Mouse (Mus musculus) spleen, adult 12 weeks (tissue): ENCODE results near the gene Pdhb.
"Not testable (repeated sequence)": the region's sequence is repeated elsewhere in the genome, so short reads cannot be mapped to it uniquely, and the experiment has no call there.

ENCODE experiments used
- DNase-seq: peaks from one replicate; pipeline ENCODE4 v3.0.0; 2022; ENCODE audit warnings: low spot score

Pdhb gene

DNA sequence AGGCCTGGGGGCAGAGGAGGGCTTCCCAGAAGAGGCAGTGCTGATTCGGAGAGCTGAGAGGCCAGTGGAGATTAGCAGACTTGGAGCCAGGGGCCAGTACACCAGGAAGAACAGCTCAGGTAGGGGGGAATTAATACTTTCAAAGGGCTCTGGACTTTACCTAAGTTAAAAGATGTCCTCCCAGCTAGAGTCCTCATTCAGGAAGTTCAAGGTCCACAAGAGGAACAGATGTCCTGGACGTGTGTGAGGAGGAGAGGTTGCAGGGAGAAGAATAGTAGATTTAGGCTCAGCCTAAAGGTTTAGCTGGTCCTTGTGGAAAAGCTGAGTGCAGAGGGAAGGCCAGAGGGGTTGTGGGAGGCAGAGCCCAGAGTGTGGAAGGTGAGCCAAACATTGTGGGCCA lies 38.6 kb downstream of the Pdhb start:
- no peak for DNase-seq

DNA sequence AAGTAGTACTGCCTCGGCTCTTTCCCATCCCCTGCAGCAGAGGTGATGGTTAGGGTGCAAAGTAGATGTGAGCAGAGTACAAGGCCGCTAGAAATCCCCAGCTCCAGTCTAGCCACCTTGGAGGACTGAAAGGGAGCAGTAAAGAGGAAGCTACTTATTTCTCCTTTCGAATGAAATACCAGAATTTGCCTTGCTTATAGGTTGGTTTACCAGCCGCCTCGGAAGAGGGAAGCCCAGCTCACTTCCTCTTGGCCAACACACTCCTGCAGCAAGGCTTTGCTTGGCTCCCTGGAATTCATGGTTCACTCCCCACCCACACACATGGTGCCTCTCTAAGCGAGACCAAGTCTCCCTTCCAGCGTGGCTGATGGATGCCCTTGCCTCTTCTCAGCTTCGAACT lies 40.0 kb downstream of the Pdhb start:
- DNase-seq, result no peak

DNA sequence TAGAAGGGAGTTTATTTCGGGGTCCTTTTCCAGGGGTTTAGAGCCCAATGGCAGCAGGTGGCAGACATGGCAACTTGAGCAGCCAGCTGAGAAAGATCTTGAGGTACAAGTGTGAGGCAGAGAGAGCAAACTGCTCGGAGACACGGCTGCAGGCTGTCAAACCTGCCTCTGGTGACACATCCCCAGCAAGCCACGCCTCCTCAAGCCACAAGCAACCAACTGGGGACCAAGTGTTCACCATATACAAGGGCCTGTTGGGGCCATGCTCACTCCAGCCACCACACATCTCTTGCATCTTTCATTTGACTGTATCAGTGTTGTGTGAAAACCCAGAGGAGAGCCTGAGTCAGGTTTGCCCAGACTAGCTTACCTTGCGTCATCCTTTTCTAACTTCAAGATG lies 44.9 kb downstream of the Pdhb start:
- no peak for DNase-seq

DNA sequence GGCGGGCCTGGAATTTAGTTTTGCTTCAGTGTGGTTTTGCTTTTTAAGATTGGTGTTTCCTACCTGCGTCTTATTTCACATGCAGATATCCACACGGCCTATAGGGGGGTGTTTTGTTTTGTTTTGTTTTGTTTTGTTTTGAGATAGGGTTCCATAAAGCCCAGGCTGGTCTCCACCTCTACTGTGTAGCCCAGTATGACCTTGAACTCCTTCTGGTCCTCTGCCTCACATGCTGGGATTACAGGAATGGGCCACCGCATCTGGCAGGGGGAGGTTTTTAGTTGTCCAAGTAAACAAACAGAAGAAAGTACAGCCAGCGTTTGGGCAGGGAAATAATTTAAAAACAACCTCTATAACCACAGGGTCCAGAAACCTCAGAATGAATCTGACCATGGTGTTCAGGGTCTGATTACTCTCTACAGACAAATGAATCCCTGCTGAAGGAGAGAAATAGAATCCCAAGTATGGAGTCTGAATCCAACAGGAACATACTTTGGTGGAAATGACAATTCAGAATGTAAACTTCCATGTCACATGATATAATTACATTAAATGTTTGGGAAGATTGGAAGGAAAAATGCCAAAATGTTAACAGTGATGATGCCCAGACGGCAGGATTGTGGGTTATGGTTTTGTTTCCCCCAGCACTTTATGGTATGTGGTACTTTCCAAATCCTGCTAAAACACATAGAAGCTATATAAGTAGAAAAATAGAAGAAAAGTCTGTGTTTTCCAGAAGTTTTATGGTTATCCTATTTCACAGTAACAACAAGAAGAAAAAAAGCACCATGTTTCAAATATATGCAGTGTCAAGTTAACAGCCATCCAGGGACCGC lies 48.6 kb downstream of the Pdhb start:
- DNase-seq, result no peak

DNA sequence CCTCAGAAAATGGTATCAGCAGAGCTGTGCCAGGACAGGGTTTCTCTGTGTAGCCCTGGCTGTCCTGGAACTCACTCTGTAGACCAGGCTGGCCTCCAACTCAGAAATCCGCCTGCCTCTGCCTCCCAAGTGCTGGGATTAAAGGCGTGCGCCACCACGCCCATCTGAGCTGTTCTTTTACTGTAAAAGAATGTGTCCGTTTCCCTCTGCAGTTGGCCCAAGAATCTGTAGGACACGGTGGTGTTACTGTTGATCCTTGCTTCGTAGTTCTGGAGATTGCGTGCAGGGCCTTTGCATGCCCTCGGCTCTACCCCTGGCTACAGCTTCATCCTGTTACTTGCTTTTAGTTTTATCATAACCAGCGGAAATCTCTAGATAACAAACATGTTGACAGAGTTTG lies 49.2 kb downstream of the Pdhb start:
- DNase-seq, result not testable (repeated sequence)

DNA sequence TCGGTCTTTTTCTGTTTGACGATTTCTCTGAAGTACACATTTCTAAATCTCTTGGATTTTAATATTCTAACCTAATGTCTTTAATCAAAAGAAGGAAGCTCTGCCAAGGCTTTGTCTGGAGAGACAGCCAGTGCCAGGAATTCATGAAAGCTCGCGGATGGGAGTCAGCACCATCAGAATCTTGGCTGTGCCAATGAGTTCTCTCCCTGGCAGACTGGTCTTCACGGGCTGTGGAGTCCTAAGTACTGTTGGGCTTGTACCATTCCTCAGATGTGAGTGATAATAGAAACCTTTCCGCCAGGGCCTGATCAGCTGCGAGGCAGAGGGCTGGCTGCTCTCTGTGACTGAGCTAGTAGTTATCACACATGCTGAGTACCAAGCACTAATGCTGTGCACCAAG lies 49.7 kb downstream of the Pdhb start:
- DNase-seq, result no peak

DNA sequence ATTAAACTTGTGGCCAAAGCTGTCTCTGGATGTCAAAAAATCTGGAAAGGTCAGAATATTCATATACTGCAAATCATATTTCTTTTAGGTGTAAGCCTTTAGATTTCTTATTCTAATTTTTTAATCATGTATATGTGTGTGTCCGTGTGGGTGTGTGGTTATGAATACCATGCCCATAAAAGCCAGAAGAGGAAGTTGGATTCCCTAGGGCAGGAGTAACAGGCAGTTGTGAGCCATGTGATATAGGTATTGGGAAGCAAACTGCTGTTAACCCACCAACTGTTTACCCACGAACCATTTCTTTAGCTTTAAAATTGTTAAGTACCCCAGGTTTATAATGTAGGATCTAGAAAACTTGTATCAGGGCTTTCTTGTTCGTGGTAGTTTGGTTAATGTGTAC lies 52.9 kb downstream of the Pdhb start:
- no peak for DNase-seq

DNA sequence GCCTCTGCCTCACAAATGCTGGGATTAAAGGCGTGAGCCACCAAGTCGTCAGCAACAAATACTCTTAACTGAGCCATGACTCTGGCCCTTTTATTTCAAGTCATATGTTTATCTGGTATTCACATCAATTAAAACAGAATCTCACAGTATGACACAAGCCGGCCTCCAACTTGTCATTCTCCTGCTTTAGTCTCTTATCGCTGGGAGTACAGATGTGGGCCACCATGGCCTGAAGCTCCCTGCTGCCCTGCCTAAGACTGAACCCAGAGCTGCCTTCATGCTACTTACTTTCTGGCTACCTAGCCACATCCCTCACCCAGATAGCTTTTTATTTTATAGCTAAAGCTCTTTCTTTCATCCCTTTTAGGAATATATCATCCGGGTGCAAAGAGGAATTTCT lies 53.4 kb downstream of the Pdhb start:
- no peak for DNase-seq

DNA sequence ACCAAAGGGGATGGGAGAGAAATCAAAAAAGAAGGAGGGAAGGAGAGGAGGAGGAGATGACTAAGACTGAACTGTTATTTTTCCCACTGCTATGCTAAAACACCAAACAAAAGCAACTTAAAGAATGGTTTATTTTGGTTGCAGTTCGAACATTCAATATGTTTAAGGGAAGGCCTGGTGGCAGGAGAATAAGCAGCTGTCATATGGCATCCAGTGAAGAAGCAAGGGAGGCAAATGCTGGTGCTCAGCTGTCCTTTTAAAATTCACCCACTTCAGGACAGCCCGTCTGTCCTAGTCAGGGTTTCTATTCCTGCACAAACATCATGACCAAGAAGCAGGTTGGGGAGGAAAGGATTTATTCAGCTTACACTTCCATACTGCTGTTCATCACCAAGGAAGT lies 55.5 kb downstream of the Pdhb start:
- no peak for DNase-seq
